Mouse (Mus musculus) right cerebral cortex, postnatal 36 days (tissue): ENCODE measurements around the gene Fkbp4.
"Not testable (repeated sequence)": the region's sequence is repeated elsewhere in the genome, so short reads cannot be mapped to it uniquely, and the experiment has no call there.

ENCODE experiments used
- DNase-seq, 2 experiments: peaks; one replicate each; pipeline ENCODE4 v3.0.0; 2022; ENCODE audit warnings: low spot score in 2 of 2, mixed read lengths in 1 of 2

Gene Fkbp4

DNA sequence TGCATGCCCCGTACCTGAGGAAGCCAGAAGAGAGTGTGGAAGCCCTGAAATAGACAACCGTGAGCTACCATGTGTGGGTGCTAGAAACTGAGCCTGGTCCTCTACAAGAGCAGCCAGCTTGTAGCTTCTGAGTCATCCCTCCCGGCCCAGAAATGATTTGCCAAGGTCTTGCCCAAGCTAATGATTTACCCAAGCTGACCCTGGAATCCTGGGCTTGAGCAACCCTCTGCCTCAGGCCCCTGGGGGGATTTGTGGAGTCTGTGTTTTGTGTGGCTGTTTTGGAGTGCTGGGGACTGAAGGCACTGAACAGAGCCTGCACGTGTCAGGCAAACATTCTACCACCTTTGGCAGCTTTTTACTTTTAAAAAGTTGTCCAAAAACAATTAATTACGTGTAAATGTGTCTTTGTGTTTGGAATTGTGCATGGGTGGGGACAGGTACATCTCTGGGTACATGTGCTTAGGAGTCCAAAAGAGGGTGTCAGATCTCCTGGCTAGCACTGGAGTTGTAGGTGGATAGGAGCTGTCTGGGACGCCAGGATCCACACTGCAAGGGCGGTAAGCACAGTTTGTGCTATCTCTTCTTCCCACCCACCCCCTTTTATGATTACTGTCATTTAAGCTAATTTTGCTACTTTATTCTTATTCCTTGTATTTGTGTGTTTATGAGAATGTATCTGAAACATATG lies 40.8 kb downstream of the Fkbp4 start:
- no peak for DNase-seq

DNA sequence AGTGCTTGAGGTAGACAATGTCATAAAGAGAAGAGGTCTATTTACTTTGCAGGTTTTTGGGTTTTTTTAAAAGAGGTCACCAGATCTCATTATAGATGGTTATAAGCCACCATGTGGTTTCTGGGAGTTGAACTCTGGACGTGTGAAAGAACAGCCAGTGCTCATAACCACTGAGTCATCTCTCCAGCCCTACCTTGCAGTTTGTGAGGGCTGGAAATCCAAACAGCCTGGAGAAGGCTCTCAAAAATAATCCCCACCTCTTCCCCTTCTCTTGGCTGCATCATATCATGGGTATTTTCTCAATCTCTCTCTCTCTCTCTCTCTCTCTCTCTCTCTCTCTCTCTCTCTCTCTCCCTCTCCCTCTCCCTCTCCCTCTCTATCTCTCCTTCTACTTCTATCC lies 47.8 kb downstream of the Fkbp4 start:
- no peak for DNase-seq

- no peak for DNase-seq
Observed at GRCm38 (mm10) chr6:128389185-128389584, 49.3 kb downstream of the Fkbp4 start.

GRCm38 (mm10) chr6:128385026-128385425 lies 53.5 kb downstream of the Fkbp4 start:
- no peak for DNase-seq

DNA sequence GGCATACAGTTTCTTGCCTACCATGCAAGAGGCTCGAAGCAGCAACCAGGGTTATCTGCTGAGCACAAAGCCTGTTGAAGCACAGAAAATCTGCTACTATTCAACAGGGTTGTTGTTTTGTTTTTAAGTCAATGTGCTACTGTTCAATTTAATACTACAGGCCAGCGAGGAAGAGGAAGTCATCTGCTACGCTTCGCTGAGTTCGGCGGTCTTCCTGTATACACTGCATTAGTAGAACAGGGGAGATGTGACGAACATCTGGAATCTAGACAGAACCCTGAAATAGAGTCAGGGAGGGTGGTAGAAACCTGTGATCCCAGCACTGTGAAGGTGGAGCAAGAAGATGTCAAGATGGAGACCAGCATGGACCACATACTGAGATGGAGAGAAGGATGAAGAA lies 54.7 kb downstream of the Fkbp4 start:
- DNase-seq, result no peak

DNA sequence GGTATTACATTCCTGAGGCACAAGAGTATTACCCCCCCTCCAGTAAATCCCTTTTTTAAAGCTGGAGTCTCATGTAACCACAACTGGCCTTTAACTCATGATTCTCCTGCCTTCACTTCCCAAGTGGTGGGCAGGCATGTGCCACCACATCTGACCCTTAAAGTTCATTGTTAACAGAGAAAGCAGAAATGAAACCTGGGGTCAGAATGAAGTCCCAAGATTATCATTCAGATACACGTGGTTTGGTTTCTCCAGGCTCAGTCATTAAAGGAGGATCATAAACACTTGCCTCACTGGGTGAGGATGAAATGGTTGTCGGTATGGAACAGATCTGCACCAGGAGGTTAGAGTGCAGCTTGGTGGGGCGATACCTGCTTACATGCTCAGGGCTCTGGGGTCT lies 57.2 kb downstream of the Fkbp4 start:
- DNase-seq, result no peak

DNA sequence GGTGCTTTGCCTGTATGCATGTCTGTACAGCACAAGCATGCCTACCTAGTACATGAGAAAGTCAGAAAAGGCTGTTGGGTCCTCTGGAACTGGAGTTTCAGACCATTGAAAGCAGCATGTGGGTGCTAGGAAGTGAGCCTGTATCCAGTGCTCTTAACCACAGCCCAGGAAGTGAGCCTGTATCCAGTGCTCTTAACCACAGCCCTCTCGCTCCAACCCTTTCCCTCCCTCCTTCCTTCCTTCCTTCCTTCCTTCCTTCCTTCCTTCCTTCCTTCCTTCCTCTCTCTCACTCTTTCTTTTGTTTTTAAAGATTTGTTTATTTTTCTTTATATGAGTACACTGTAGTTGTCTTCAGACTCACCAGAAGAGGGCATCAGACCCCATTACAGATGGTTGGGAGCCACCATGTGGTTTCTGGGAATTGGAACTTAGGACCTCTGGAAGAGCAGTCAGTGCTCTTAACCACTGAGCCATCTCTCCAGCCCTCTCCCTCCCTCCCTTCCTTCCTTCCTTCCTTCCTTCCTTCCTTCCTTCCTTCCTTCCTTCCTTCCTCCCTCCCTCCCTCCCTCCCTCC lies 57.8 kb downstream of the Fkbp4 start:
- not testable (repeated sequence) for DNase-seq
